Mouse (Mus musculus) effector memory CD4-positive, alpha-beta T cell, adult 5 months (primary cell): ENCODE results near the gene Dynlt1c. TPM values are rescaled to one million over a fixed set of nuclear protein-coding genes. Genes with fewer than 3 reads are reported as not detected.

Source experiments
- polyA plus RNA-seq: library from polyadenylated mRNA; unstranded; fragments of 100-300 nt; shearing (Covaris generic); gene quantifications from one replicate; pipeline ENCODE4 v1.2.1, GENCODE M21; 2017

The Dynlt1c gene
- polyA plus RNA-seq, result 22.2 TPM

GRCm38 (mm10) chr17:6601204-6601911, at the start of gene Dynlt1c:
Dynlt1c (plus strand) TSS chr17:6601671.

GRCm38 (mm10) chr17:6655567-6656281, 54.3 kb downstream of the Dynlt1c start, which contains the start of gene Dynlt1f:
Dynlt1f (minus strand) TSS chr17:6655900.

GRCm38 (mm10) chr17:6658801-6659200, 57.3 kb downstream of the Dynlt1c start, which contains the start of gene Sytl3:
Sytl3 (plus strand) TSS chr17:6659093.

Other genes with a start within 250 kb of the Dynlt1c start
- 37.0 TPM for gene Dynlt1b, start 171.6 kb upstream of the Dynlt1c start, polyA plus RNA-seq
- gene Dynlt1f, start 54.2 kb downstream of the Dynlt1c start, polyA plus RNA-seq, result 34.1 TPM
- 175 TPM for gene Sytl3, start 57.4 kb downstream of the Dynlt1c start, polyA plus RNA-seq
- 568 TPM for gene Ezr, start 181.1 kb downstream of the Dynlt1c start, polyA plus RNA-seq